ENCODE assay signal across 8 mouse cellular contexts in the genomic region with DNA sequence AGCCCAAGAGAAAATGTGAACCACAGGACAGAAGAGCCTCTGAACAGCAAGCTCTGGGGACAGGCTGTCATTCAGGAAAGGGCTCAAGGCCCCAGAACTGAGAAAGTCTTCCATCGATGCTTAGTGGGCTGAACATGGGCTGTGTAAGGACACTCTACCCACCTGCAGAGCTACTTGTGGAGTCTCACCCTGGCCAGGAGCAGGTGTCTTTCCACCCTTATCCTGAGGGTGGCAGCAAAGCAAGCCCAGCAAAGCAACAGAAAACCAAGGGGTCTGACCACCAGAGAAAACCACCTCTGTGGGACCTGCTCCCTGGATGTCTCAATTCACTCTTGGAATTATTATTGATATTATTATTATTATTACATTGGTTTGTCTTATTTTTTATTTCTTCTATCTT. TPM values are rescaled to one million over a fixed set of nuclear protein-coding genes. Genes with fewer than 3 reads are reported as not detected.
DNase-seq lines count a peak whose midpoint lies in the region; ATAC-seq lines count a peak whose summit lies in the region.

No protein-coding gene starts in this region.

- no peaks in the 10 kb centered on the region for H3K4me1 ChIP-seq in kidney, embryonic 14.5 days (ENCODE audit: control insufficient read depth, insufficient read depth, low read length)

- H3K4me2 ChIP-seq in kidney, embryonic 14.5 days (replicated peaks; ENCODE audit: low read depth, low read length) = no peak overlapping the region

- H3K9ac ChIP-seq in kidney, embryonic 14.5 days (ENCODE audit: low read depth, low read length) = no peak overlapping the region

- 54% methylated on average over 1 of the region's 1 CpGs for WGBS in kidney, embryonic 14.5 days

- DNase-seq in cerebellum, adult 18-20 months = peak; percentile 15 to 45
- DNase-seq in cerebellum, adult 11 months = no peak
- DNase-seq in CD4-positive, CD25-positive, alpha-beta regulatory T cell, adult 2 months (ENCODE audit: low read depth, low spot score) = peak; percentile 81
- peak; percentile 51 for DNase-seq in c-Kit-positive CD71-positive TER-119-negative erythroid progenitor cells, embryonic 14.5 days (ENCODE audit: low read depth)
- DNase-seq in gastrocnemius, adult 8-10 months (ENCODE audit: low spot score in 2 of 2) = peak; percentile 14 to 19
- DNase-seq in lung, postnatal 14 days = peak; percentile 75
- DNase-seq in right cerebral cortex, postnatal 4 days = peak; percentile 60

- ATAC-seq in kidney, embryonic 14.5 days (ENCODE audit: low FRiP score, low TSS enrichment) = peak; percentile 47; the same call in 1 of the 2 replicates

- H3K27me3 ChIP-seq in kidney, embryonic 14.5 days (ENCODE audit: control insufficient read depth, insufficient read depth, low read length) = no peaks in the 10 kb centered on the region; the same call in 1 of the 2 replicates

- H3K9me3 ChIP-seq in kidney, embryonic 14.5 days (ENCODE audit: control insufficient read depth, low read length) = no peaks in the 10 kb centered on the region

- H3K36me3 ChIP-seq in kidney, embryonic 14.5 days (ENCODE audit: control insufficient read depth, insufficient read depth, low read length) = no peaks in the 10 kb centered on the region

- H3K27ac ChIP-seq in kidney, embryonic 14.5 days (ENCODE audit: low read depth, low read length) = no peak overlapping the region

- no peak overlapping the region for H3K4me3 ChIP-seq in kidney, embryonic 14.5 days (ENCODE audit: low read length)

RNA-seq across cellular contexts. Expression of gene Hopx, which starts 25.6 kb away (rescaled TPM):
- 1 to 10 TPM; 1.2 to 2.7 (median 2.2) TPM for total RNA-seq in gastrocnemius, adult 8-10 months (2022)
- 2.0 and 3.2 TPM in 2 replicates for polyA plus RNA-seq in kidney, embryonic 14.5 days (2014; fragmentation: Nextera tagmentation; extraction: Ambion mirVana)
